Mouse (Mus musculus): ENCODE data around the gene Gm10762. TPM values are rescaled to one million over a fixed set of nuclear protein-coding genes. Genes with fewer than 3 reads are reported as not detected.

Gm10762 gene
- polyA plus RNA-seq (2017; shearing (Covaris generic)) = 7.7 TPM

GRCm38 (mm10) chr2:128967661-128968441 lies at the start of gene Gm10762:
Gm10762 (minus strand) TSS chr2:128967725.

GRCm38 (mm10) chr2:128966641-128967580 lies 614 bp downstream of the Gm10762 start, which contains the start of gene Zc3h6:
Zc3h6 (plus strand) TSS chr2:128967402.

GRCm38 (mm10) chr2:128943538-128944528 lies 23.7 kb downstream of the Gm10762 start, which contains the start of gene Zc3h8:
Zc3h8 (minus strand) TSS chr2:128944077.

Other genes starting within 250 kb of the Gm10762 start
- 43.0 TPM for gene Tmem87b, start 149.6 kb downstream of the Gm10762 start, polyA plus RNA-seq (2017; shearing (Covaris generic))
- not detected for gene Fbln7, start 104.7 kb downstream of the Gm10762 start, polyA plus RNA-seq (2017; shearing (Covaris generic))
- gene Zc3h8, start 23.6 kb downstream of the Gm10762 start, polyA plus RNA-seq (2017; shearing (Covaris generic)) = 13.0 TPM
- gene Zc3h6, start 323 bp downstream of the Gm10762 start, polyA plus RNA-seq (2017; shearing (Covaris generic)) = 5.4 TPM
- gene Vinac1, start 80.4 kb upstream of the Gm10762 start, polyA plus RNA-seq (2017; shearing (Covaris generic)) = 0.07 TPM
- gene Ttl, start 98.2 kb upstream of the Gm10762 start, polyA plus RNA-seq (2017; shearing (Covaris generic)) = 5.9 TPM
- 30.8 TPM for gene Polr1b, start 133.3 kb upstream of the Gm10762 start, polyA plus RNA-seq (2017; shearing (Covaris generic))
- 11.6 TPM for gene Chchd5, start 162.0 kb upstream of the Gm10762 start, polyA plus RNA-seq (2017; shearing (Covaris generic))
- gene Slc20a1, start 231.0 kb upstream of the Gm10762 start, polyA plus RNA-seq (2017; shearing (Covaris generic)) = 138 TPM